ENCODE assay signal across 7 mouse cellular contexts in the genomic region with DNA sequence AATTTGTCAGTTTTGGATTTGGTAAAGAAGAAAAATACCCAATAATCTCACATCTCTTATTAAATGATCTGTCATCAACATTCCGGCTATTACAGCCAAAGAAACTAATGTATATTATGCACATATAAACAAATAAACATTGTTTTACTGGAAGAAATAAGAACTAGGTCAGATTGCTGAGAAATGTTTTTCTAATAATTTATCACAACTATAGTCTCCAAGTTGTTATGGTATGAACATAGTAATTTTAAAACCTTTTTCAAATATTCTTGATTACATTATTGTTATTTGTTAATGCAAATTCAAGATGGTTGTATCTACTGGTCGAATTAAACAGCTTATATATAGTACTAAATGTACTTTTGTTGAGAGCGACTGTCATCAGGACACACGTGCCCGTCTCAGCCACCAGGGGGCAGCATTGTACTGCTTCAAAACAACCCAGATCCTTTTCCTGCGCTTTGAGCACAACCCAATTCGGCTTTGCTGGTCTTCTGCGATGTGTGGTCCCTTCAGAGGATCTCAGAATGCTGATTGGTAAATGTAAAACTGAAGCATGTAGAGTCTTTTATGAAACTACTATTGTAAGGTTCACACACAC. TPM values are rescaled to one million over a fixed set of nuclear protein-coding genes. Genes with fewer than 3 reads are reported as not detected.
DNase-seq lines count a peak whose midpoint lies in the region; ATAC-seq and TF ChIP-seq lines count a peak whose summit lies in the region.

No protein-coding gene starts in this region.

- no peak overlapping the region for H3K4me3 ChIP-seq in forebrain, embryonic 15.5 days
- no peak overlapping the region for H3K4me3 ChIP-seq in left cerebral cortex, adult 2 months
- no peak overlapping the region for H3K4me3 ChIP-seq in midbrain, embryonic 10.5 days

- intact Hi-C loops in left cerebral cortex, adult 2 months (cut with DNase I) = loop anchor here (1.0 to 10.0 kb wide), 4 partner anchors 571 to 1472 kb away; a partner anchor contains a TSS

- no peaks in the 10 kb centered on the region for H3K36me3 ChIP-seq in forebrain, embryonic 15.5 days
- H3K36me3 ChIP-seq in midbrain, embryonic 10.5 days = no peaks in the 10 kb centered on the region

- no peaks in the 10 kb centered on the region for H3K27me3 ChIP-seq in forebrain, embryonic 15.5 days
- no peaks in the 10 kb centered on the region for H3K27me3 ChIP-seq in midbrain, embryonic 10.5 days (ENCODE audit: low read depth, poor library complexity, severe bottlenecking)

- TF ChIP-seq CTCF in left cerebral cortex, adult 2 months (IDR thresholded peaks at IDR 0.05) = peak; percentile 93

- H3K4me1 ChIP-seq in forebrain, embryonic 15.5 days = peaks cover 7% of the 10 kb centered on the region
- no peaks in the 10 kb centered on the region for H3K4me1 ChIP-seq in midbrain, embryonic 10.5 days

- H3K9ac ChIP-seq in forebrain, embryonic 15.5 days (replicated peaks) = no peak overlapping the region

- no peaks in the 10 kb centered on the region for H3K9me3 ChIP-seq in forebrain, embryonic 15.5 days
- H3K9me3 ChIP-seq in midbrain, embryonic 10.5 days (replicated peaks) = no peaks in the 10 kb centered on the region

- 11% methylated on average over 8 of the region's 8 CpGs for WGBS in forebrain, embryonic 15.5 days
- 15% methylated on average over 8 of the region's 8 CpGs for WGBS in midbrain, embryonic 10.5 days

- H3K4me2 ChIP-seq in forebrain, embryonic 15.5 days (replicated peaks) = no peak overlapping the region

- peak; percentile 92 for DNase-seq in NIH3T3 (ENCODE audit: low read depth)
- peak; percentile 75 for DNase-seq in induced T-regulatory cell, adult 2 months (ENCODE audit: low read depth)
- peak; percentile 65 to 79 for DNase-seq in left cerebral cortex, adult 2 months (ENCODE audit: extremely low spot score in 1 of 2, low spot score in 2 of 2)
- DNase-seq in midbrain, embryonic 10.5 days (ENCODE audit: low spot score) = peak; percentile 72
- peak; percentile 66 for DNase-seq in right cerebral cortex, postnatal 25 days

- ATAC-seq in cerebellum, adult (ENCODE audit: insufficient number of reproducible peaks, low FRiP score, low TSS enrichment) = peak; percentile 70
- ATAC-seq in forebrain, embryonic 15.5 days (replicated peaks) = peak; percentile 84

- no peak overlapping the region for H3K27ac ChIP-seq in forebrain, embryonic 15.5 days (replicated peaks)
- no peak overlapping the region for H3K27ac ChIP-seq in left cerebral cortex, adult 2 months
- H3K27ac ChIP-seq in midbrain, embryonic 10.5 days (replicated peaks) = no peak overlapping the region

RNA-seq across cellular contexts. Expression of a gene that starts 45.3 kb away (rescaled TPM):
- polyA plus RNA-seq in forebrain, embryonic 15.5 days (2015; fragmentation: Nextera tagmentation; extraction: Ambion mirVana) = 4.1 and 4.4 TPM in 2 replicates
- total RNA-seq in left cerebral cortex, adult 2 months (2021) = 1 to 10 TPM; 1.7 to 2.8 TPM
- polyA plus RNA-seq in midbrain, embryonic 10.5 days (2016; fragmentation: Nextera tagmentation; extraction: Ambion mirVana) = 1.6 and 3.1 TPM in 2 replicates
